Mouse (Mus musculus) hindbrain, embryonic 12.5 days (tissue): Measurements from ENCODE around the gene Tial1. TPM values are rescaled to one million over a fixed set of nuclear protein-coding genes. Genes with fewer than 3 reads are reported as not detected.

Experiments used
- ATAC-seq: fragments of 200-750 bp; cut with Nextera tagmentation; 2 replicates; pipeline ENCODE4 v1.8.0; 2017; ENCODE audit warnings: moderate TSS enrichment; ENCODE audit not compliant: low FRiP score
- H3K27ac ChIP-seq: fragments of 300-500 bp; sonication (generic); 2 replicates; pipeline ENCODE4 v1.5.1; 2016; ENCODE audit warnings: mild to moderate bottlenecking
- H3K27me3 ChIP-seq: fragments of 300-500 bp; sonication (generic); 2 replicates; pipeline ENCODE4 v1.6.1; 2016; ENCODE audit warnings: mild to moderate bottlenecking
- H3K36me3 ChIP-seq: fragments of 300-500 bp; sonication (generic); 2 replicates; pipeline ENCODE4 v1.6.1; 2016; ENCODE audit warnings: mild to moderate bottlenecking
- H3K4me1 ChIP-seq: fragments of 300-500 bp; sonication (generic); 2 replicates; pipeline ENCODE4 v1.6.1; 2016
- H3K4me2 ChIP-seq: fragments of 300-500 bp; sonication (generic); replicated peaks from 2 replicates; pipeline ENCODE4 v1.6.1; 2016; ENCODE audit warnings: mild to moderate bottlenecking
- H3K4me3 ChIP-seq: fragments of 300-500 bp; sonication (generic); 2 replicates; pipeline ENCODE4 v1.5.1; 2016; ENCODE audit warnings: mild to moderate bottlenecking
- H3K9ac ChIP-seq: fragments of 300-500 bp; sonication (generic); 2 replicates; pipeline ENCODE4 v1.6.1; 2016; ENCODE audit warnings: mild to moderate bottlenecking, moderate library complexity
- H3K9me3 ChIP-seq: fragments of 300-500 bp; sonication (generic); replicated peaks from 2 replicates; pipeline ENCODE4 v1.6.1; 2016; ENCODE audit warnings: mild to moderate bottlenecking
- WGBS: fragments of 180-500 bp; shearing (Covaris S2); methylation state at CpG from one replicate; pipeline ENCODE4 v1.1.7; 2016; 5-methylcytosine and 5-hydroxymethylcytosine counted together
- polyA plus RNA-seq: library from polyadenylated mRNA; unstranded; fragments of >200 nt; fragmentation: Nextera tagmentation; extraction: Ambion mirVana; gene quantifications from 2 replicates; pipeline ENCODE4 v1.2.1, GENCODE M21; 2016

The Tial1 gene
- polyA plus RNA-seq, 1 experiment from 2014 or later: 35.3 TPM

DNA sequence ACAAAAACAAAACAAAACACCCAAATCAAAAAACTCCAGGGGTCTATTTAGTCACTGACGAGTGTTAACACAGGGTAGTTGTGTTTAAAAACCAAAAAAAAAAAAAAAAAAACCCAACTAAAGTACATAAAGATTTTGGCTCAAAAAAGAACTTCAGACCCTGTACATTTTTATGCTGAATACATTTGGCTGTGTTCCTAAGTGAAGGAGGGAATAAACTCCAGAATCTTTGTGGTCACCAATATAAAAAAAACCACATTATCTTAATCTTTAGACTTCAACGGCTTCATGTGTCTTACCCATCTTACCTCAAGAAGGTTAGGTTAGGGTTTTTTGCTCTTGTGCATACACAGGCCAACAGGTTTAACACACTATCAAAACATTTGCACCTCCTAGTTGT is 20.9 kb downstream of the Tial1 start:
- Histone ChIP-seq H3K27me3 (no peaks in the 10 kb centered on the region), H3K4me1 (no peaks in the 10 kb centered on the region), H3K27ac (no peak overlapping the region), H3K4me3 (no peak overlapping the region), H3K4me2 (no peak overlapping the region), H3K9me3 (no peaks in the 10 kb centered on the region), H3K36me3 (peaks cover 41% of the 10 kb centered on the region), H3K9ac (no peak overlapping the region)
- ATAC-seq: no peak
- 97% methylated on average over 2 of the region's 2 CpGs for WGBS

DNA sequence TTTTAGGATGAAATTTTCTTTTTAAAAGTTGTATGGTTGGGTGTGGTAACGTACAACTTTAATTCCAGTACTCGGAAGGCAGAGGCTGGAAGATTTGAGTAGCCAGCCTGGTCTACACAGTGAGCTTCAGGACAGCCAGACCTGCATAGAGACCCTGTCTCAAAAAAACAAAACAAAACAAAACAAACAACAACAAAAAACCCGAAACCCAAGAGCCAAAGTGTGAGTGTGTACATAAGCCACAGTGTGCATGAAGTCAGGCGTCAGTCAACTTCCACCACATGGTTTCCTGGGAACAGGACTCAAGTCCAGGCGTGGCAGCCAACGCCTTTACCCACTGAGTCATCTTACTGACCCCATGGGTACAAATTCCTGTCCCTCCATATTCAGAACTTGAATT is 22.3 kb downstream of the Tial1 start:
- peaks cover 32% of the 10 kb centered on the region for H3K36me3 ChIP-seq
- no peak for ATAC-seq
- H3K27me3 ChIP-seq: no peaks in the 10 kb centered on the region
- no peak overlapping the region for H3K4me2 ChIP-seq
- WGBS: 93% methylated on average over 6 of the region's 6 CpGs
- no peak overlapping the region for H3K27ac ChIP-seq
- no peaks in the 10 kb centered on the region for H3K9me3 ChIP-seq
- H3K4me3 ChIP-seq: no peak overlapping the region
- no peaks in the 10 kb centered on the region for H3K4me1 ChIP-seq
- H3K9ac ChIP-seq: no peak overlapping the region

DNA sequence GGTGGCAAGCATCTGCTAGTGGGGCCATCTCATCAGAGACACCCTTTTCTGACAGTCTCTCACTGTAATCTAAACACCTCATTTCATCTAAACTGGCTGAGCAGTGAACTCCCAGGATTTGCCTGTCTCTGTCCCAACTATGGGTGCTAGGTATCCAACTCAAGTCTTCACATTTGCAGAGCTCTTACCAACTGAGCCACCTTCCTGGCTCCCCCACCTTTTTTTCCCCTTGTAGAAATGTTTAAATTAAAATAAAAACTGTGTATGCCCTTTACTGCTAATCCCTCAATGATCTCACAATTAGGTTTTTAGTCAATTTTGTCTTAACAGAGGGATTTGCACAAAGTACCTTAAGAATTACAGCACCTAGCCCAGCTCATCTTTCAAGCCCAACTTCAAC is 23.4 kb downstream of the Tial1 start:
- Histone ChIP-seq H3K4me2 (no peak overlapping the region), H3K36me3 (peaks cover 24% of the 10 kb centered on the region), H3K4me3 (no peak overlapping the region), H3K27ac (no peak overlapping the region), H3K9me3 (no peaks in the 10 kb centered on the region), H3K9ac (no peak overlapping the region), H3K27me3 (no peaks in the 10 kb centered on the region), H3K4me1 (no peaks in the 10 kb centered on the region)
- no peak for ATAC-seq

DNA sequence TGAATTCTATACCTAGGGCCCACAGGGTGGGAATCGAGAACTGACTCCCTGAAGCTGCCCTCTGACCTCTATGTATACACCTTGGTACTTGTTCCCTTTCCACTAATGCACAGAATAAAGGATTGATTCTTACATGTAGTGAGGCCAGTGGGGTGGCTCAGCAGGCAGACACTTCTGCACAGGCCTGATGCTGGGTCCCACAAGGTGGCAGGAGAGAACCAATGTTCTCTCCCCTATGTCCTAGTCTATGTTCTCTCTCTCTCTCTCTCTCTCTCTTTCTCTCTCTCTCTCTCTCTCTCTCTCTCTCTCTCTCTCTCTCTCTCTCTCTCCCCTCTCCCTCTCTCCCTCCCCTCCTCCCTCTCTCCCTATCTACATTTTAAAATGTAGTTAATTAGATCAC is 28.3 kb downstream of the Tial1 start:
- Histone ChIP-seq H3K27me3 (no peaks in the 10 kb centered on the region), H3K27ac (no peak overlapping the region), H3K9me3 (no peaks in the 10 kb centered on the region), H3K9ac (no peak overlapping the region), H3K4me2 (no peak overlapping the region), H3K4me1 (no peaks in the 10 kb centered on the region), H3K4me3 (no peak overlapping the region), H3K36me3 (no peaks in the 10 kb centered on the region)
- ATAC-seq: no peak
- 50% methylated on average over 1 of the region's 1 CpGs for WGBS

DNA sequence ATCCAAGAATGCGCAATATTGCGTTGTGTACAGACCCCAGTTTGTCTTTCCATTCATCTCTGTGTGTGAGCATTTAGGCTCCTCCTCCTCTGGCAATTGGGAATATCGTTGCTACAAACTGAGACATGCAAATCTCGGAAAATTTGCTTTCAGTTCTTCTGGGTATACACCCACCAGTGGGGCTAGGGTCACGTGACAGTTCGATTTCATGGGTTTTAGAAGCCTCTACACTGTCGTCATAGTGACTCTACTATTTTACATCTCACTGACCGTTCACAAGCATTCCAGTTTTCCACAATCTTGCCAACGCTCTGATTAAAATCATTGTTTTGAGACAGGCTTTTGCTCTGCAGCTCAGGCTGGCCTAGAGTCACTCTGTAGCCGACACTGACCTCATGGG is 28.9 kb downstream of the Tial1 start:
- Histone ChIP-seq H3K4me1 (no peaks in the 10 kb centered on the region), H3K27me3 (no peaks in the 10 kb centered on the region), H3K9ac (no peak overlapping the region), H3K27ac (no peak overlapping the region), H3K36me3 (no peaks in the 10 kb centered on the region), H3K4me2 (no peak overlapping the region), H3K4me3 (no peak overlapping the region), H3K9me3 (no peaks in the 10 kb centered on the region)
- 64% methylated on average over 10 of the region's 10 CpGs for WGBS
- no peak for ATAC-seq

DNA sequence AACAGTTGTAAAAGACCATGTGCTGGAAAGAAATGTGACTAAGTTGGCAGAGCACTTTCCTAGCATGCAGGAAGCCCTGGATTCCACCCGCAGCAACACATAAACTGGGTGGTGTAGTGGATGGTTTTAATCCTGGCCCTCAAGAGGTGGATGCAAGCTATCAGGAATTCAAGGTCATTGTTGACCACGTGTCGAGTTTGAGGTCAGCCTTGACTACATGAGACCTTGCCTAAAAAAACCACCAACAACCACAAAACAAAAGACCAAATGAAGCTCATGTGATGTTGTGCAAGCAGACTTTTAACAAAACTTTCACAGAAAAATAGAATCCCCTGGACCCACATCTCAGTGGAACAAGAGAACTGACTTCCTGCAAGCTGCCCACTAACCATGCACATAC is 39.0 kb downstream of the Tial1 start:
- Histone ChIP-seq H3K9ac (no peak overlapping the region), H3K4me3 (no peak overlapping the region), H3K27ac (no peak overlapping the region), H3K36me3 (no peaks in the 10 kb centered on the region), H3K9me3 (no peaks in the 10 kb centered on the region), H3K27me3 (peaks cover 46% of the 10 kb centered on the region), H3K4me2 (no peak overlapping the region), H3K4me1 (peaks cover 17% of the 10 kb centered on the region)
- no peak for ATAC-seq
- WGBS: 76% methylated on average over 3 of the region's 3 CpGs

DNA sequence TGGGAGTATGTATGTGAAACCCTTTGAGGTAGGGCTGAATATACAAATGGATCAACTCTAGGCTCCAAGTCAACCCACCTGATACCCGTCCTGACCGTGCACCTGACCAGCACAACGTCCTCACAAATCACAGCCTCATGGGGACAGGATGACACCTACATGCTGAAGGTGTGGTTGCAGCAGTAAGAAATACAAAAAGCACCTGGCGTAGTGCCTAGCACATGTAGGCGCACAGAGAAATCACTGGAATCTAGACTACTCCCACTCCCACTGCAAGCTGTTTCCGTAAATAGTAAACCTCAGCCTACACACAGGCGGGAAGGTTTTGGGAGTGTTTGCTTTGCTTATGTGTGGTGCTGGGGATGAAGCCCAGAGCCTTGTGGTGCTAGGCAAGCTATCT is 39.8 kb downstream of the Tial1 start:
- ATAC-seq: no peak
- Histone ChIP-seq H3K9ac (no peak overlapping the region), H3K27me3 (peaks cover 54% of the 10 kb centered on the region), H3K27ac (no peak overlapping the region), H3K4me2 (no peak overlapping the region), H3K9me3 (no peaks in the 10 kb centered on the region), H3K36me3 (no peaks in the 10 kb centered on the region), H3K4me1 (peaks cover 22% of the 10 kb centered on the region), H3K4me3 (no peak overlapping the region)
- WGBS: 91% methylated on average over 7 of the region's 7 CpGs

DNA sequence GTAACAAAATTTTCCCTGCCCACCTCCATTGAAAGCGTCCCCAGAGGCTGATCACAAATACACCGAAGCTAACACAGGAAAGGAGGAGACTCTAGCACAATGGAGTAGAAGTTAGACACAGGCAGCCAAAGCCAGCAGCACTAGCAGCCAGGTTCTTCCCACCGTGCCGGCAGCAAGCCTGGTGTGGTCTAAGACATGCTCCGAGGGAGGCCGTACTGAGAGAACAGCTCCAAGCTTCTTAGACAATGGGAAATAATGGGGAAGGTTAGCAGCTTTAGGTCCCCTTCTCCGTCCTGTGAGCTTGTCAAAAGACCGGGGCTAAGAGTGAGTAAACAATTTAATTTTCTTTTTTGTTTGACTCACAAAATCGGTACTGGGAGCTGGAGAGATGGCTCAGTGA is 41.8 kb downstream of the Tial1 start:
- Histone ChIP-seq H3K4me1 (peaks cover 22% of the 10 kb centered on the region), H3K4me2 (no peak overlapping the region), H3K36me3 (no peaks in the 10 kb centered on the region), H3K27me3 (peaks cover 71% of the 10 kb centered on the region), H3K9me3 (no peaks in the 10 kb centered on the region), H3K27ac (no peak overlapping the region), H3K4me3 (no peak overlapping the region), H3K9ac (no peak overlapping the region)
- no peak for ATAC-seq
- WGBS: 6% methylated on average over 9 of the region's 9 CpGs

DNA sequence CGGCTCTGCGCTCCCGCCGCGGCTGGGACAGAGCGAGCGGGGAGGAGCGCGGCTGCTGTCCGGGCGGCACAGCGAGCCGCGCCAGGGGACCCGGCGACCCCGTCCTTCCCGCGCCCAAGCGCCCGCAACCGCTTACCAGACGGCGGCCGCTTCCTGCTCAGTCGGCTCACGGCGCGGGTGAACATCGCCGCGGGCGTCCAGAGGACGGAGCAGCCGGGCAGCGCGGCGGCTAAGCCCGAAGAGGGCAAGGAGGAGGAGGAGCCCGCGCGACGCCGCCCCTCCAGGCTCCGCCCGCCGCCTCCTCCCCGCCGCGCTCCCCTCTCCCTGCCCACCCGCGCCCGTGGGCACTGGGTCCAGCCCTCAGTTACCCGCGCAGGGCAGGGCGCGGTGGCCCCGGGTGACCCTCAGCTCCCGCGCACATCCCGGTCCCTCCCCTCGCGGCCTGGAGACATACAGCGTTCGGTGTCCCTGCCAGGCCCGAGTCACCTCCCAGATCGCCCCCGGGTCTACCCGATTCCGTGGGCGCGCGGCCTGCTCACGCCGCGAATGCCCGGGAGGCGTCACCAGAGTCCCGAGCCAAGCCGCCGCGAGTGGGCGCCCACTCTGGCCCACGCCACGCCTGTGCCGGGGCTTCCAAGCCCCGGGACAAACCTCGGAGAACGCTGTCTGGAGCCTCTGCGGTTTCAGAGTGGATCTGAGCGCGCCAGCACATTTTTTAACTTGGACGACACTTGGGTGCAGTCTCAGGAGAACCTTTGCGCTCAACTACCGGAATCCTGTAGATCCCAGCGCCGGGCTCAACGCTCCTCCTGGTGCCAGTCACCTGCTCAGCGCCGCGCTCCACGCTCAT is 43.4 kb downstream of the Tial1 start, which contains the start of gene Rgs10:
Gene Rgs10 (minus strand): TSS at position 829 of the 850 bp plus-strand sequence.
- Histone ChIP-seq H3K9ac (peak within 1 kb of the TSS; percentile 76), H3K4me1 (peaks cover 22% of the 10 kb centered on the region), H3K4me3 (peak within 1 kb of the TSS; percentile 72), H3K9me3 (no peaks in the 10 kb centered on the region), H3K27ac (no peak within 1 kb of the TSS), H3K36me3 (no peaks in the 10 kb centered on the region), H3K27me3 (peaks cover 77% of the 10 kb centered on the region), H3K4me2 (peak within 1 kb of the TSS; percentile 92)
- peak; percentile 83 for ATAC-seq
- under 1% methylated on average over 74 of the region's 102 CpGs for WGBS

DNA sequence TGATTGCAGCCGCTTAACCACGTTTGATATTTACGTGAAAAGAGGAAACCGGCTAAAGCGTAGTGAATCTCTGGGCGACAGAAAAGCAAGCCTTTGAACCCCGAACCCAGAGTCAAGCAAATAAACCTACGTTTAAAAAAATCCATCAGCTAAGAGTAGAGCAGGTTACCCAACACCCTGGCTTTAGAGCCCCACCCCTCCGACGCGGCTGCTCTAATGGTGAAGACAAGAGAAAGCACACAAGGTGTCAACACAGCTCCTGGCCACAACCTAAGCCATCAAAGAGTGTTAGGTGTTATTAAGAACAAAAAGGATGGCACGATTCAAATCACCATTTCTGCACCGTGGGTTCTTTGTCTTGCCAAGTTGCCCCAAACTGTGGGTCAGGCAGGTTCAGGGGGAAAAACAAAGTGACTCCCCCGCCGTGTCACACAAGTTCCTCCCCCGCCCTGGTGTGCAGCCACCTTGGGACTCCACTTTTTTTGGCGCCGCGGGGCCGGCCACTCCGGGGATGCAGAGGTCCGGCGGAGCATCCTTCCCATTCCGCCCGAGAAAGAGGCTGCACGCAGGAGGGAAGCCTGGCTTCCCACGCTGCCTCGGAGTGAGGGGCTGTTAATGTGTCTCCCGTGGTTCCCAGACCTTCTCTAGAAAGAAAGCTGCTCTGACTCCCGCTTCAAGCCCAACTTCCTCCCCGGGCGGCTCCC is 44.1 kb downstream of the Tial1 start:
- peak; percentile 39; the same call in 1 of the 2 replicates for ATAC-seq
- Histone ChIP-seq H3K27me3 (peaks cover 77% of the 10 kb centered on the region), H3K9me3 (no peaks in the 10 kb centered on the region), H3K4me1 (peaks cover 22% of the 10 kb centered on the region), H3K36me3 (no peaks in the 10 kb centered on the region), H3K9ac (peak overlapping the region; percentile 76), H3K4me3 (peak overlapping the region; percentile 72), H3K4me2 (peak overlapping the region; percentile 92), H3K27ac (no peak overlapping the region)
- 3% methylated on average over 32 of the region's 32 CpGs for whole genome bisulfite sequencing

DNA sequence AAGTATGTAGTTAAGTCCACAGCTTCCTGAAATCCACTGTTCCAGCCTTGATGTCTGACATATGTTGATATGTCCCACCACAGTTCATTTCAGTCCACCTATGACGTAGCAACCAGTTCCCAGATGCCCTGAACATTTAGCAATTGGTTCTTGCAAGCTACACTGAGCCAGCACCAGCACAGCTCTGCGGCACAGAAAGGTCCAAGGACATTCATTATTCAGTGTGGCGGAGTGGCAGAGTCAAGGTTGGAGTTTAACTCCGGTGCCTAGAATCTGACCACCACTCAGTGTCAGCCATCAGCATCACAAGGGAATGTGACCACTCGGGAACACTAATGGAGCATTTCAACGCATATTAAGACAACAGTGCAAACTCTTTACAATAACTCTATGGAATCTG is 44.9 kb downstream of the Tial1 start:
- ATAC-seq: no peak
- H3K4me1 ChIP-seq: peaks cover 22% of the 10 kb centered on the region
- no peaks in the 10 kb centered on the region for H3K9me3 ChIP-seq
- H3K36me3 ChIP-seq: no peaks in the 10 kb centered on the region
- no peak overlapping the region for H3K27ac ChIP-seq
- 54% methylated on average over 6 of the region's 6 CpGs for WGBS
- H3K4me3 ChIP-seq: no peak overlapping the region
- H3K27me3 ChIP-seq: peaks cover 72% of the 10 kb centered on the region
- H3K4me2 ChIP-seq: peak overlapping the region; percentile 92; the same call in 1 of the 2 replicates
- H3K9ac ChIP-seq: no peak overlapping the region

DNA sequence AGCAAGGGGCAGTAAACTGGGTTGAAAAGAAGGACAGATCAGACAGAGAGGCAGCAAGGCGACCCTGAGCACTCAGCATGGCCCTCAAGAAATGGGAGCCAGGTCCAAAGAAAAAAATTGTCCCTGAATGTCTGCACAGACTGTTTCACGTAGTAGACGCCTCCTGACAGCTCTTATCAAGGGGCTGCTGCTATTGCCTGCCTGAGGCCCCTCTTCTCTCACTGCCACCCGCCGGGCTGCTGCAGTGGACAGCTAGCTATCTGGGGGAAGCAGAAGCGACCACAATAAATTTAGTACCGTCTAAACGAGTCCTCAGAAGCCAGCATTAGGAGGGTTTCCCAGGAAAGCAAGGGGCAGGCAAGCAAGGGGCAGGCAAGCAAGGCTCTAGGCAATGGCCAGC is 47.1 kb downstream of the Tial1 start:
- Histone ChIP-seq H3K4me2 (no peak overlapping the region), H3K36me3 (no peaks in the 10 kb centered on the region), H3K9ac (no peak overlapping the region), H3K9me3 (no peaks in the 10 kb centered on the region), H3K4me1 (peaks cover 19% of the 10 kb centered on the region), H3K27me3 (peaks cover 53% of the 10 kb centered on the region), H3K27ac (no peak overlapping the region), H3K4me3 (no peak overlapping the region)
- ATAC-seq: no peak
- 66% methylated on average over 8 of the region's 8 CpGs for WGBS
